Mouse (Mus musculus) liver, embryonic 13.5 days (tissue): ENCODE results near the gene Bpifb9a. TPM values are rescaled to one million over a fixed set of nuclear protein-coding genes. Genes with fewer than 3 reads are reported as not detected.
A peak's percentile ranks its signal among the peaks of the same experiment; 100 is the strongest.
"Not testable (repeated sequence)": the region's sequence is repeated elsewhere in the genome, so short reads cannot be mapped to it uniquely, and the experiment has no call there.

ENCODE experiments used
- ATAC-seq: fragments of 200-750 bp; cut with Nextera tagmentation; 2 replicates; pipeline ENCODE4 v1.8.0; 2017; ENCODE audit warnings: low read depth, mild to moderate bottlenecking, moderate number of reproducible peaks, moderate library complexity
- DNase-seq: peaks from one replicate; pipeline ENCODE4 v3.0.0; 2022
- H3K27ac ChIP-seq: fragments of 300-500 bp; sonication (generic); 2 replicates; pipeline ENCODE4 v1.5.1; 2015; ENCODE audit warnings: moderate library complexity, mild to moderate bottlenecking, inconsistent platforms
- H3K27me3 ChIP-seq: fragments of 300-500 bp; sonication (generic); 2 replicates; pipeline ENCODE4 v1.6.1; 2015; ENCODE audit warnings: mild to moderate bottlenecking, inconsistent platforms
- H3K36me3 ChIP-seq: fragments of 300-500 bp; sonication (generic); 2 replicates; pipeline ENCODE4 v1.6.1; 2015; ENCODE audit warnings: mild to moderate bottlenecking, inconsistent platforms
- H3K4me1 ChIP-seq: fragments of 300-500 bp; sonication (generic); replicated peaks from 2 replicates; pipeline ENCODE4 v1.6.1; 2015; ENCODE audit warnings: inconsistent platforms
- H3K4me2 ChIP-seq: fragments of 300-500 bp; sonication (generic); 2 replicates; pipeline ENCODE4 v1.6.1; 2015; ENCODE audit warnings: inconsistent platforms, mild to moderate bottlenecking, moderate library complexity
- H3K4me3 ChIP-seq: fragments of 300-500 bp; sonication (generic); replicated peaks from 2 replicates; pipeline ENCODE4 v1.5.1; 2015; ENCODE audit warnings: mild to moderate bottlenecking, inconsistent platforms
- H3K9ac ChIP-seq: fragments of 300-500 bp; sonication (generic); 2 replicates; pipeline ENCODE4 v1.6.1; 2015; ENCODE audit warnings: mild to moderate bottlenecking, inconsistent platforms
- H3K9me3 ChIP-seq: fragments of 300-500 bp; sonication (generic); replicated peaks from 2 replicates; pipeline ENCODE4 v1.6.1; 2016; ENCODE audit warnings: inconsistent platforms
- WGBS: fragments of 180-500 bp; shearing (Covaris S2); methylation state at CpG from one replicate; pipeline ENCODE4 v1.1.7; 2015; ENCODE audit not compliant: insufficient replicate concordance; 5-methylcytosine and 5-hydroxymethylcytosine counted together
- polyA plus RNA-seq: library from polyadenylated mRNA; unstranded; fragments of >200 nt; fragmentation: Nextera tagmentation; extraction: Ambion mirVana; gene quantifications from 2 replicates; pipeline ENCODE4 v1.2.1, GENCODE M21; 2015

Bpifb9a gene
- not detected in 2 replicates for polyA plus RNA-seq

DNA sequence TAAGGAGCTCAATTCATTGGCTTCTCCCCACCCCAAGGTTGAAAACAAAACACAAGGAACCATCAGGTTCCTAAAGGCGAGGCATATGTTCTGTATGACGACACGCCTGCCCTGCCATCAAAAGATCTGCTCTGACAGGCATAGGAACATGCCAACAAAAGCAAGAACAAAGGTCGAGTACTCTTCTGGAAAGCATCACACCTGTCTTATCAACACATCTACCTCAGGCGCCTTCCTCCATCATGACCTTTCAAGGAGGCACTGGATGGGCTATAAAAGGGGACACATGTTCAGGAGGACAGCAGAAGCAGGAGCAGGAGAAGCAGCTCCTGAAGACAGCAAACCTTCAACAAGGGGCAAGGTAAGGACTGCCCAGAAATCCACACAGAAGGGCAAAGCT, at the start of gene Bpifb9a:
TSS of gene Bpifb9a (plus strand) at position 301 of the 400 bp plus-strand sequence.
- not testable (repeated sequence) for H3K4me2 ChIP-seq, H3K9me3 ChIP-seq, DNase-seq, H3K4me1 ChIP-seq, ATAC-seq, H3K4me3 ChIP-seq, H3K9ac ChIP-seq, H3K27me3 ChIP-seq, H3K36me3 ChIP-seq, H3K27ac ChIP-seq
- 48% methylated on average over 5 of the region's 5 CpGs for WGBS

DNA sequence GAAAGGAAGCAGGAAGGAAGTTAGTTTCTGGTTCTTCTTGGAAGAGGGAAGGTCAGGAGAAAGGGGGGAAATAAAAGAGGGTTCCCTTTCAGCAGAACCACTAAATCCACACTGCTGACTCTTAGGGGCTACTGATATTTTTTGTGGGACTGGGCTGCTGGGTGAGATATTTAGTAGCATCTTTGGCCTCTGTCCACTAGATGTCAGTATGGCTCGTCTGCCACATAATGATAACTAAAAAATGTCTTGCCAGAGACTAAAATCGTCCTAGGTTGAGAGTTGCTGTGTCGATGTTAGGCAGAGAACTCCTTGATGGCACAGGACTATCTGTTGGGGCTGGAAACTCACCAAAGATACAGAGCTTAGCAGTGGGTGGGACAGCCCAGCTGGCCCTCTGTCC, 48.5 kb upstream of the Bpifb9a start:
- 14% methylated on average over 3 of the region's 3 CpGs for WGBS
- ATAC-seq = no peak
- DNase-seq = no peak

DNA sequence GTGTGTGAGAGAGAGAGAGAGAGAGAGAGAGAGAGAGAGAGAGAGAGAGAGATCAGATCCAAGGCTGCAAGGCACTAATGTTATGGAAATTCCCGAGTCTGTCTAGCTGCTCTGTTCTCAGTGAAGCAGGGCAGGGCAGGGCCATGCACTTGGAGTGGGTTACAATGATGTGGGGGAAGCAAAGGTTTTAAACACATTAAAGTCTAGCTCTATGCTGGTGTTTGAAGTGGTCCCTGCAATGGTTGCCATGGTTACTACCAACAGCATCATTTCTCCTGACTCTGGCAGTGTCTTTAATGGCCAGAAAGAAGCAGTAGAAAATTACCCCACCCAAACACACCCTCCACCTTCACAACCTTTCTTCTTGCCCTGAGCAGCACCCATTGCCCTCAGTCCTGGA, 46.5 kb upstream of the Bpifb9a start:
- Histone ChIP-seq H3K4me3 (no peak overlapping the region), H3K4me1 (no peaks in the 10 kb centered on the region), H3K9ac (no peak overlapping the region), H3K27me3 (no peaks in the 10 kb centered on the region), H3K27ac (no peak overlapping the region), H3K36me3 (no peaks in the 10 kb centered on the region), H3K4me2 (no peak overlapping the region), H3K9me3 (no peaks in the 10 kb centered on the region)
- 42% methylated on average over 1 of the region's 1 CpGs for WGBS
- ATAC-seq = no peak
- no peak for DNase-seq

More for the DNA sequence above, 48.5 kb upstream of the Bpifb9a start:
- H3K4me2 ChIP-seq = no peak overlapping the region
- no peak overlapping the region for H3K27ac ChIP-seq
- H3K36me3 ChIP-seq = no peaks in the 10 kb centered on the region
- H3K27me3 ChIP-seq = no peaks in the 10 kb centered on the region
- H3K9ac ChIP-seq = no peak overlapping the region
- H3K4me1 ChIP-seq = no peaks in the 10 kb centered on the region
- no peaks in the 10 kb centered on the region for H3K9me3 ChIP-seq
- H3K4me3 ChIP-seq = no peak overlapping the region

DNA sequence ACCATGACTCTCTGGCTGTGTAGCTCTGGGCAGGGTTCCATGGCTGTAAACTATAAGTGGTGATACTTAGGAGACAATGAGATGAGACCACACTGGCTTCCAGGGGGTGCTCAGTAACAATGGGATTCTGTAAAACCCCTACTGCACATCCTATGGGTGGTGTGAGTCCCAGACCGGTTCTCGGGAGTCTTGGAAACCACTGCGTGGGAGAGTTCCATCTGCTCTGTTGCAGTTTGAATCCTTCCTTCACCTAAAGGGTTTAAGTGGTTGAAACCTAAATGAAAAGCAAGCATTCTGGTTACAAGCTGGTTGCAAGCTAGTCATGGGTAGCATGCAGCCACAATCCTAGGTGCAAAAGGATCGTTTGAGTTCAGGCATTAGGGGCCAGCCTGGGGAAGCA, 45.8 kb upstream of the Bpifb9a start:
- Histone ChIP-seq H3K4me3 (no peak overlapping the region), H3K9ac (no peak overlapping the region), H3K4me1 (no peaks in the 10 kb centered on the region), H3K36me3 (no peaks in the 10 kb centered on the region), H3K4me2 (no peak overlapping the region), H3K27me3 (no peaks in the 10 kb centered on the region), H3K27ac (no peak overlapping the region), H3K9me3 (no peaks in the 10 kb centered on the region)
- DNase-seq (no peak), ATAC-seq (no peak)
- 75% methylated on average over 4 of the region's 4 CpGs for WGBS

DNA sequence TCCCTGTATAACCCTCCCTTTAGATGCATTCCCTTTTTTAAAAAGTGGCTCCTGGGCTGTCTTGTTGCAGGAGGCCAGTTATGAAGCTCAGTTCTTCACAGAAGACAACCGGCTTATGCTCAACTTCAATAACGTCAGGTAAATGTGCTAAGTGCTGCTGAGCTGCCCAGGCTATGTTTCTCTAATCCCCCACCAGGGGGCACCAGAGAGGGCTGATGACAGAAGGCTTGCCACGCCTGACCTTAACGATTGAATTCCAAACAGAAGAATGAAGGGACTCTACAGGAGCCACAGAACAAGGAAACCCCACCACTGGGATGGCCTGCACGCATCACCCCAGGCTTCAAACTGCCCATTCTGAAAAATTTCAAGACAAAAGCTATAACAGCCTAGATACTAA, 42.5 kb upstream of the Bpifb9a start:
- no peak overlapping the region for H3K4me2 ChIP-seq
- no peaks in the 10 kb centered on the region for H3K36me3 ChIP-seq
- no peak overlapping the region for H3K4me3 ChIP-seq
- H3K27me3 ChIP-seq = no peaks in the 10 kb centered on the region
- DNase-seq = peak; percentile 32
- H3K9me3 ChIP-seq = no peaks in the 10 kb centered on the region
- WGBS = 14% methylated on average over 5 of the region's 5 CpGs
- H3K27ac ChIP-seq = no peak overlapping the region
- no peaks in the 10 kb centered on the region for H3K4me1 ChIP-seq
- peak; percentile 51; the same call in 1 of the 2 replicates for ATAC-seq
- H3K9ac ChIP-seq = no peak overlapping the region

DNA sequence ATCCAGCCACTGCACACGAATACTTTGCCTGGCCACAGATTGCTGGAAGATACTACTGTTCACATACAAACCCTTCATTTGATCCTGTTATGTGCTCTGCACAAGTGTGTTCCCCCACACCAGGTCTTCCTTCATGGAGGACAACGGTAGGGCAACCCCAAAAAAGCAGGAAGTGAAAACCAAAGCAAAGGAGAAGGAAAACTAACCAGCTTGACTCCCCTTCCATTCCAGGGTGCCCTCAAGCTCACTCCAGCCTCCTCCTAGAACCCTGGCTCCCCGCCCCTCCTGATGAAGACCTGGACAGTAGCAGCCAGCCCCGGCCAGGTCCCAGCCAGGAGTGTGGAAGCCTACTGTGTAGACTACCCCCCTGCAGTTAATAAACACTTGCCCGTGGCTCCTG, 37.7 kb upstream of the Bpifb9a start:
- Histone ChIP-seq H3K27ac (no peak overlapping the region), H3K4me2 (no peak overlapping the region), H3K36me3 (no peaks in the 10 kb centered on the region), H3K4me3 (no peak overlapping the region), H3K27me3 (no peaks in the 10 kb centered on the region), H3K9me3 (no peaks in the 10 kb centered on the region), H3K9ac (no peak overlapping the region), H3K4me1 (no peaks in the 10 kb centered on the region)
- DNase-seq (no peak), ATAC-seq (no peak)
- WGBS = 54% methylated on average over 5 of the region's 5 CpGs

DNA sequence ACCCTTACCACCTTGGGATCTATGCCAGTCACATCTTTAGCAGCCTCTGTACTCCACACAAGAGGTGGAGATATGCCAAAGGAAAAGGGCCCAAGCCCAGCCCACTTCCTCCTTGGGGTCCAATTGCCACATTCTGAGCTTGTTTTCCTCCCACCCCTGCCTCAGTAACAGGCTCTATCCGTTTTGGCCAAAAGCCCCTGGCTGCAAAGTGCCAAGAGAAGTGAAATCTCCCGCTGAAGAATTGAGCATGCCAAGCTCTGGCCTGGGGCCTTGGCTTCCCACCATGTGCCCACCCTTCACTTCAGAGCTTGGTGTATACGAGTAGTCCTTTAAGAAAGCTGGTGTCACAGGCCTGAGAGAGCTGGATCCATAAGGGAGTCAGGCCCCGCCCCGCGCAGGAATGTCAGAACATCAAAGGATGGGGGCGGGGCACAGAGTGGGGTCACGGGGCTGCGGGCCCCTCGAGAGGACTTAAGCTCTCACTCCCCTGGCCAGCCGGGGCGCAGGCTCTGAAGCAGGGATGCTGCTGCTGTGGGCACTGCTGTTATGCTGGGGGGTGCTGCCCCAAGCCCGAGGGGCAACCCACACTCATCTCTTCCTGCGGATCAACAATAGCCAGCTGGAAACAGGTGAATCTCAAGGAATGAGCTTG, 34.3 kb upstream of the Bpifb9a start, which contains the start of gene Bpifb5:
TSS of gene Bpifb5 (plus strand) at position 478 of the 652 bp plus-strand sequence.
- H3K4me3 ChIP-seq = no peak within 1 kb of the TSS
- no peak for DNase-seq
- no peak within 1 kb of the TSS for H3K9ac ChIP-seq
- H3K4me1 ChIP-seq = no peaks in the 10 kb centered on the region
- no peaks in the 10 kb centered on the region for H3K27me3 ChIP-seq
- ATAC-seq = no peak
- no peaks in the 10 kb centered on the region for H3K36me3 ChIP-seq
- no peaks in the 10 kb centered on the region for H3K9me3 ChIP-seq
- H3K4me2 ChIP-seq = 0 out of 2 replicates have a peak within 1 kb of the TSS, but pooled peaks have one; percentile 4
- 17% methylated on average over 14 of the region's 14 CpGs for WGBS
- no peak within 1 kb of the TSS for H3K27ac ChIP-seq

DNA sequence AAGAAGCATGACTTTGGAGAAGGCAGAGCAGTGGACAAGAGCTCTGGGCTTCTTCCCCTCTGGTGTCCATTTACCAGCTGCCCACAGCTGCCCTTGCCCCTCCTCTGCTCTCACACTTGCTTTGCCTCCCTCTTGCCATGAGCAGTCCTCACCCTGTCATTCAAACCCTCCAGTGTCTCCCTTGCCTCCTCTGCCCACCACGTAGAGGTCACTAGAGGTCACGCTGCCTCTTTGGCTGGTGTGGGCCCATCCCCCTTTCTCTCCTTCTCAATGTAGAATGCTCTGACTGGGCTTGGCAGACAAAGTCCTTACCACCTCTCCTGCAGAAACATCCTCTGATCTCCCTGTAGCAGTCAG, 33.8 kb upstream of the Bpifb9a start:
- Histone ChIP-seq H3K27ac (no peak overlapping the region), H3K9ac (no peak overlapping the region), H3K4me1 (no peaks in the 10 kb centered on the region), H3K27me3 (no peaks in the 10 kb centered on the region), H3K36me3 (no peaks in the 10 kb centered on the region), H3K9me3 (no peaks in the 10 kb centered on the region), H3K4me3 (no peak overlapping the region), H3K4me2 (no peak overlapping the region)
- ATAC-seq = no peak
- no peak for DNase-seq
- WGBS = 39% methylated on average over 2 of the region's 2 CpGs

DNA sequence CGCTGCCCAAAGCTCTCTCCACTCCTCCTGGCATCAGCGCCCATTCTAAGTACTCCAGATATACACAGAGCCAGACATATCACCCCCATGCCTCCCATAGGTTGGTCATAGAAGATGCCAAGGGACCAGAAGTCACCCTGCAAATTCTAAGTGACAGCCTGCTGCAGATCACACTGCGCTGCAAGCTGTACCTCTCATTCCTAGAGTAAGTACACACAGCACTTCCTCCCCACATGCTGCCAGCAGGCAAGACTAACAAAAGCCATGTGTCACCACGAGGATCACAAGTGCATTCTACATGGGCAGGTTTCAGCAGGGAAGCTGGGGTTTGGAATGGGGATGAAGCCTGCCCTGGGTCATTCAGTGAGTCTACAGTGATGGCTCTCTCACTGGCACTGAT, 30.7 kb upstream of the Bpifb9a start:
- Histone ChIP-seq H3K4me2 (no peak overlapping the region), H3K27ac (no peak overlapping the region), H3K27me3 (no peaks in the 10 kb centered on the region), H3K36me3 (no peaks in the 10 kb centered on the region), H3K9ac (no peak overlapping the region), H3K4me3 (no peak overlapping the region), H3K9me3 (no peaks in the 10 kb centered on the region), H3K4me1 (no peaks in the 10 kb centered on the region)
- ATAC-seq (no peak), DNase-seq (no peak)
- 54% methylated on average over 4 of the region's 4 CpGs for WGBS

DNA sequence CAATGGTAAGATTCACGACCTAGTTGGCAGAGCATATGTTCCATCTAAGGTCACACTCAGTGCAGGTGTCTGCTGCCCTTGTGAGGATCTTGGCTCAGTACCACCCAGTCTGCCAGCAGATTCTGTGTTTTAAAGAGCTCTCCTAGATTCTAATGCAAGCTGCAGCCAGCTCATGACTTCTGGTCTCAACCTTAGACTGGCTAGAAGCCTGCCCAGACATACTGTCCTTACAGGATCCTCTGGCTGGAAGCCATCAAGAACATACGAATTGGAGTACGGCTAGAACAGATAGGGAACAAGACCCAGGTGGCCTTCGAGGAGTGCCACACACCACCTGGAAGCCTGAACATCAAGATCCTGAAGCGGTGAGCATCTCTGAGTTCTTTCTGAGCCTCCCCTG, 29.8 kb upstream of the Bpifb9a start:
- no peak for DNase-seq
- Histone ChIP-seq H3K4me3 (no peak overlapping the region), H3K27me3 (no peaks in the 10 kb centered on the region), H3K4me2 (no peak overlapping the region), H3K36me3 (no peaks in the 10 kb centered on the region), H3K4me1 (no peaks in the 10 kb centered on the region), H3K9ac (no peak overlapping the region), H3K27ac (no peak overlapping the region), H3K9me3 (no peaks in the 10 kb centered on the region)
- WGBS = 73% methylated on average over 5 of the region's 5 CpGs
- ATAC-seq = no peak

DNA sequence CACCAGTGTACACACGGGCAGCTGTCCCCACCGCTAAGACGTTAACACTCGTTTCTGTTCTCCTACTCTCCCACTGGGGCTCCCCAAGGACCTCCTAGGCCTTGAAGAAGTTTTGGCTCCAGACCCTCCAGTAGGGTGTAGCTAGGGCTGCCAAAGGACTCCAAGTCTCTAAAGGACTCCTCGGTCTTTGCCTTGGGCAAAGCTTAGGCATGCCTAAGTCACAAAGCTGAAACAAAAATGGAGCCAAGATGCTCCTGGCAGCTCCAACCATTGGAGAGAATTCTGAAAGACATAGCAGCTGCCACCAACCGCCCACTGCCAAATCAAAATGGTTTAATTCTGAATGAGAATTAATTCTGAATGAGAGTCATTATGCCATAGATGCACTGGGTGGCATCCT, 24.2 kb upstream of the Bpifb9a start:
- ATAC-seq = no peak
- DNase-seq = no peak
- no peak overlapping the region for H3K4me2 ChIP-seq
- H3K27ac ChIP-seq = no peak overlapping the region
- no peaks in the 10 kb centered on the region for H3K4me1 ChIP-seq
- H3K9me3 ChIP-seq = no peaks in the 10 kb centered on the region
- H3K9ac ChIP-seq = no peak overlapping the region
- no peaks in the 10 kb centered on the region for H3K36me3 ChIP-seq
- WGBS = 76% methylated on average over 6 of the region's 6 CpGs
- no peak overlapping the region for H3K4me3 ChIP-seq
- H3K27me3 ChIP-seq = no peaks in the 10 kb centered on the region

DNA sequence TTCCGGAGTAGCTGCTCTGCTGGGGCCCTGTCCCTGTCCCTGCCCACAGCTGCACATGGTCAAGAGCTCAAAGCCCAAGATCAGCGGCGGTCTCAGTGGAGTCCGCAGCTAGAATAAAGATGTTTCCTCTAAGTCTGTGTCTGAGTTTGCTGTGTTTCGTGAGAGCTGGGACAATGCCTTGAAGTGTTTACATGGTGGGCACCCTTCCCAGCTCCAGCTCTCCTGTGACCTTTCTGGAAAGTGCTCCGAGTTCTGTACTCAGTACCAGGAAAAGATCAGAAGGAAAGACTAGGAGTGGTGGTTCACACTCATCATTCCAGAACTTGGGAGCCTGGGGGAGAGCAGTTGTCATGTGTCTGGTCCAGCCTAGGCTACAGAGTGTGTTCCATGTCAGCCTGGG, 16.9 kb upstream of the Bpifb9a start:
- Histone ChIP-seq H3K4me1 (no peaks in the 10 kb centered on the region), H3K9me3 (peaks cover 3% of the 10 kb centered on the region; the same call in 1 of the 2 replicates), H3K4me2 (no peak overlapping the region), H3K4me3 (no peak overlapping the region), H3K9ac (no peak overlapping the region), H3K27me3 (no peaks in the 10 kb centered on the region), H3K36me3 (no peaks in the 10 kb centered on the region), H3K27ac (no peak overlapping the region)
- DNase-seq (no peak), ATAC-seq (no peak)
- 72% methylated on average over 6 of the region's 6 CpGs for WGBS
